Mouse (Mus musculus) spleen, adult 10 weeks (tissue): Measurements from ENCODE around the gene Zim1. TPM values are rescaled to one million over a fixed set of nuclear protein-coding genes. Genes with fewer than 3 reads are reported as not detected.

Experiments
- polyA plus RNA-seq: library from polyadenylated mRNA; stranded (reverse); fragments of 350-450 nt; fragmentation: Illumina TruSeq; extraction: RNeasy Lipid Tissue Mini Kit (QIAGEN cat#74804); gene quantifications from one replicate; pipeline ENCODE4 v1.2.3, GENCODE M21; 2015; ENCODE audit warnings: low replicate concordance; ENCODE audit not compliant: insufficient read depth

Zim1 gene
- polyA plus RNA-seq: 0.48 TPM

DNA sequence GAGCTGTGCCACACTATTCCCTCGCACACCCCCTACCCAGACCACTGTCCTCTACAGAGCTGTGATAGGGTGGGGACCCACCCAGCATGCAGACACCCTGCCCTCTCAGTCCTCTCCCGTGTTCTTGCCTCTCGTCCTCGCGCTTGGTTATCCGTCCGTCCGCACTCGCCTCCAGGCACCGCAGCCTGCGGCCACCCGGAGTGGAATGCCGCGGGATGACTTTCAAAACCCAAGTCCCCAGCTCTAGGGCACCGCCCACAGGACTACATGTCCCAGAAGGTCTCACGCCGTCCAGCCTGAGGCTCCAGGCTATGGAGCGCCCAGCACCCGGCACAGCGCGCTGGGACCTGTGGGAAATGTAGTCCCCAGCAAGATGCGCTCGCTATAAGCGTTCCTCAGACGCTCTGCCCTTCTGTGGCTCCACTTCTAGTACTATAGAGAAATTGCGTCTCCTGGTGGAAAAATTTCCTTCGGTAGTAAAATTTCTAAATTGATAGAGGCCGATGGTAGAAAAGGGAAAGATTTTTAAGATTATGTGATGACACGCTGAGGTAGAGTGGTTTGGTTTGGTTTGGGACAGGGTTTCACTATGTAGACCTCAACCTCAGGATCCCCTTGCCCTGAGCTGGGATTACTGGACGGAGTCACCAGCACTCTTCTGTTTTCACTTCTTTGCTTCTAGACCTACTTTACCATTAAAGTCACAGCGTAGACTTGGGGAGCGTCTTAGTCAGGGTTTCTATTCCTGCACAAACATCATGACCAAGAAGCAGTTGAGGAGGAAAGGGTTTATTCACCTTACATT, at the start of gene Zim1:
TSS of gene Zim1 (minus strand) at position 210 of the 805 bp plus-strand sequence.

GRCm38 (mm10) chr7:6730241-6730640, 34.0 kb upstream of the Zim1 start, which contains the start of the genes Peg3 and Usp29:
TSS of gene Peg3 (minus strand) at chr7:6730431.
TSS of gene Usp29 (plus strand) at chr7:6730578.

Other genes with a start within 250 kb of the Zim1 start
- not detected for gene Olfr1336, start 240.3 kb downstream of the Zim1 start, polyA plus RNA-seq
- not detected for gene Olfr1346, start 229.3 kb downstream of the Zim1 start, polyA plus RNA-seq
- not detected for gene Olfr5, start 209.5 kb downstream of the Zim1 start, polyA plus RNA-seq
- gene Olfr1347, start 196.7 kb downstream of the Zim1 start, polyA plus RNA-seq: not detected
- not detected for gene Olfr1348, start 187.7 kb downstream of the Zim1 start, polyA plus RNA-seq
- gene Olfr1349, start 173.5 kb downstream of the Zim1 start, polyA plus RNA-seq: not detected
- gene Olfr1350, start 131.6 kb downstream of the Zim1 start, polyA plus RNA-seq: not detected
- 4.6 TPM for gene Peg3, start 34.0 kb upstream of the Zim1 start, polyA plus RNA-seq
- not detected for gene Usp29, start 34.1 kb upstream of the Zim1 start, polyA plus RNA-seq